Mouse (Mus musculus): ENCODE measurements at regions not wholly inside any gene's neighbourhood (a gene's known extent, or its start where the extent isn't known, plus 50 kb on each side); places are given as distances from the start of the nearest gene placed in this dataset.

DNA sequence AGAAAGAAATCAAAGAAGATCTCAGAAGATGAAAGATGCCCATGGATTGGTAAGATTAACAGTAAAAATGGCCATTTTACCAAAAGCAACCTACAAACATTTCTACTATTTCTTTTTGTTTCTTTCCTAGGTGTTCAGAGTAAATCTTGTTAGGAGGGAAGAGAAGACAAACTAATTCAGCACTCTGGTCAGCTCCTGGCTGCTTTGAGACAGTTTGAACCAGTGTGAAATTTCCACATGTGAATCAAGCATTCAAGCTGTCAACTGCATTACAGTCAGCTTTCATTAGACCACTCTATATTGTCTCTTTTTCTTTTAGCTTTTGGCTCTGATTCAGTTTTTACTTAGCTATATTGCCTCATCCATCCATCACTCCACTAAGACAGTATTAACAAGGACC is 859.2 kb downstream of the Ryr2 start:
- ATAC-seq (ENCODE audit: insufficient number of reproducible peaks, low FRiP score, low TSS enrichment, low read depth) = no peak
- Histone ChIP-seq H3K4me3 (no peak overlapping the region), H3K36me3 (no peaks in the 10 kb centered on the region), H3K27me3 (no peaks in the 10 kb centered on the region), H3K4me1 (no peaks in the 10 kb centered on the region), H3K4me2 (no peak overlapping the region), H3K27ac (no peak overlapping the region), H3K9me3 (no peaks in the 10 kb centered on the region), H3K9ac (no peak overlapping the region)

DNA sequence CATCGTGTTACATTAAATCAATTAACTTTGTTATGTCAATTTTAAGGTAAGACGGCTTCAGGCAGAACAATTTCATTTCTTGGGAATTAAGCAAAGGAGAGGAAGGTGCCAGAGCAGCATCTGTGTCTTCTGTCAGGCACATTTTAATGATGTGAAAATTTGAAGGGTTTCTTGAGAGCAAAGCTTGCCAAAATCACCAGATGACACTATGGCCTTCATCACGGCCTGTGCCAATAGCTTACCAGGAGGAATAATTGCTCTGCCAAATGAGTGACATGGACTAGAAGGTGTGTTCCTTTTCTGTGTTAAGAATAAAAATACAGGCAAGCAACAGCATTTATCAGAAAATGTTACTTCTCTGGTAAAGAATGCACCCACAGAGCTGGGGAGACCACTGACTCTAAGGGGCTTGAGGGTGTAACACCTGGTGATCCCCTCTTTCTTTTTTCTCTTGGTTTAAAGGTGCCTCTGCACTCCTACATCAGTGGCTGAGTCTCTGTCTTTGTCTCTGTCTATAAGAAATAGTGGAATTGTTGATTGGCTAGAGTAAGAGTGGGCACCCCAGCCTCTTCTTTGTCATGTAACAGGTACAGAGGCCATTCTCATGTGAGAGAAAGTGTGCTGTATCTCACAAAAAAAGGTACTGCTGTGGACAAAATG is 856.2 kb upstream of the Chrm3 start:
- no peaks in the 10 kb centered on the region for H3K4me1 ChIP-seq
- H3K36me3 ChIP-seq = no peaks in the 10 kb centered on the region
- H3K9ac ChIP-seq = no peak overlapping the region
- H3K27me3 ChIP-seq = no peaks in the 10 kb centered on the region
- WGBS = 68% methylated on average over 3 of the region's 3 CpGs
- no peak overlapping the region for H3K4me2 ChIP-seq
- no peak overlapping the region for H3K4me3 ChIP-seq
- H3K9me3 ChIP-seq = no peaks in the 10 kb centered on the region
- no peak overlapping the region for H3K27ac ChIP-seq
- no peak for ATAC-seq (ENCODE audit: insufficient number of reproducible peaks, low FRiP score, low TSS enrichment, low read depth)

DNA sequence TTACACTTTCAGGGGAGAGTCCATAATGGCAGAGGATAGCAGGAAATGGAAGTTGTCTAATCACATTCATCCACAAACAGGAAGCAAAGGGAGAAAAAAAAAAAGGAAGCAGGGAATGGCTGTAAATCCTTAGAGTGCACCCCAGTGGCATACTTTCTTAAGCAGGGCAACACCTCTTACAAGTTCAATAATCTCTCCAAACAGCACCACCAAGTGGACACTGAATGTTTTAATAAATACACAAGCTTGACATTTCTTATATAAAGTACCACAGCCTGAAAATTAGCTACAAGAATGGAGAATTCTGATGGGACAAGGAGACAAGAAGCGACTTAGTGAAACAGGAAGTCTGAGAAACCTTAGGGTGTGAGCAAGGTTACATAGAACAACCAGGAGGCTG is 849.5 kb upstream of the Chrm3 start:
- H3K27ac ChIP-seq = no peak overlapping the region
- WGBS = 89% methylated on average over 1 of the region's 1 CpGs
- no peak overlapping the region for H3K4me2 ChIP-seq
- no peaks in the 10 kb centered on the region for H3K4me1 ChIP-seq
- no peaks in the 10 kb centered on the region for H3K9me3 ChIP-seq
- H3K4me3 ChIP-seq = no peak overlapping the region
- no peak for ATAC-seq (ENCODE audit: insufficient number of reproducible peaks, low FRiP score, low TSS enrichment, low read depth)
- H3K9ac ChIP-seq = no peak overlapping the region
- no peaks in the 10 kb centered on the region for H3K36me3 ChIP-seq
- H3K27me3 ChIP-seq = no peaks in the 10 kb centered on the region

DNA sequence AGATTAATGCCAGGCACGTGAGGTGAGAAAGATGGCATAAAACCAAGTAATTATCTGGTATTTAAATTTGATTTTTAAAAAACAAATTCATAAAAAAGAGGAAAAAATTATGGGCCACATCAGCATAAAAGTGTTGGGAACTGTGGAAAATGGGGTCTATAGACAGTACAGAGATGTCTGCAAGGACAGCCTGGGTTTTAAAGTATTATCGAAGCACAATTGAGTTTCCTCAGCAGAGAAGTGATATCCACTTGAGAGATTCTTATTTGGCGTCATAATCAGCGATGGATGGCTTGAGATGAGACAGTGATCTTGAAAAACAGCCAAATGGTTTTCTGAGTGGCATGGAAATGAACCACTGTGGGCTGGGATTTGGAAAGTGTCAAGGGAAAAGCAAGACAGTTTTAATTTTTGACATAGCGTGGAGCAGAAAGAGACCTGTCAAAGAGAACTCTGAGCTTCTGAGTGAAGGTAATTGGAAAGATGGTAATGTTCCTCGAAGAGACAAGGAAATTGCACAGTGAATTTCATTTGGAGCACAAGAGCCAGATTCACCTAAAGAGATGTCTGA is 844.7 kb upstream of the Chrm3 start:
- no peak overlapping the region for H3K4me3 ChIP-seq
- H3K27me3 ChIP-seq = no peaks in the 10 kb centered on the region
- ATAC-seq (ENCODE audit: insufficient number of reproducible peaks, low FRiP score, low TSS enrichment, low read depth) = no peak
- H3K4me2 ChIP-seq = no peak overlapping the region
- no peaks in the 10 kb centered on the region for H3K36me3 ChIP-seq
- H3K4me1 ChIP-seq = no peaks in the 10 kb centered on the region
- no peak overlapping the region for H3K27ac ChIP-seq
- no peak overlapping the region for H3K9ac ChIP-seq
- 82% methylated on average over 6 of the region's 6 CpGs for WGBS
- H3K9me3 ChIP-seq = no peaks in the 10 kb centered on the region

DNA sequence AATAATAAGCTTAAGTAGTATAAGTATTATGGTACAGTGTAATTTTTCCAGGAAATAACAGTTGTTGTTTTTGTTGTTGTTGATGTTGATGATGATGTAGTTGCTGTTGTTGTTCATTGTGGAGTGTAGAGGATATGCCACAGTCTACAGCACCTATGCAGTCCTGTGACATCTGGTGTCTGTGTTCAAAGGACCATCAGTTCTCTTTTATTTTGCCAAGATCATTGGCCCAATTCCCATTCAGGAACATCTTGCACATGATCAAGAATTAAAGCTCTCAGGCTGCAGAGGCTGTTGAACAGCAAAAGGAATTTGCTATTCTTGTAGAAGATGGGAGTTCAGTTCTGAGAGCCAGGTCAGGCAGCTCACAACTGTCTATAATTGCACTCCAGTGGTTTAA is 841.3 kb upstream of the Chrm3 start:
- Histone ChIP-seq H3K9ac (no peak overlapping the region), H3K27me3 (no peaks in the 10 kb centered on the region), H3K4me3 (no peak overlapping the region), H3K4me2 (no peak overlapping the region), H3K36me3 (no peaks in the 10 kb centered on the region), H3K9me3 (no peaks in the 10 kb centered on the region), H3K27ac (no peak overlapping the region), H3K4me1 (no peaks in the 10 kb centered on the region)
- no peak for ATAC-seq (ENCODE audit: insufficient number of reproducible peaks, low FRiP score, low TSS enrichment, low read depth)

DNA sequence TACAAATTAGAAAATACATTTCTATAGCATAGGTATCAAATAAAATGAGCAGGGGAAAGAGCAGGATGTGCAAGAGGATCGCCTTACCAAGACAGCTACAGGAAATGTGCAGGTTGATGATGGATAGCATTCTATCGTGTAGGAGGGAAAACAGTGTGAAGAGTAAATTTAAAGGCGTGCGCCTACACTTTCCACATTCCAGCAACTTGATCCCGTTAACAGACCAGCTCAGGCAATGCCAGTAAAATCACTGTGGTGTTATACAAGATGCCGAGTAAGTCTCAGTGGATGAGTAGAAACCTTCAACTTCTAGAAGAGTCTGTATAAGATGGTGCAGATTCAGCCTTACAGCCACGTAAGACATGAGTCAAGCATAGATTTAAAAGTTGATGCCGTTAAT is 831.8 kb upstream of the Chrm3 start:
- Histone ChIP-seq H3K9ac (no peak overlapping the region), H3K36me3 (no peaks in the 10 kb centered on the region), H3K4me2 (no peak overlapping the region), H3K9me3 (no peaks in the 10 kb centered on the region), H3K4me3 (no peak overlapping the region), H3K27ac (no peak overlapping the region), H3K4me1 (no peaks in the 10 kb centered on the region), H3K27me3 (no peaks in the 10 kb centered on the region)
- 55% methylated on average over 8 of the region's 8 CpGs for WGBS
- ATAC-seq (ENCODE audit: insufficient number of reproducible peaks, low FRiP score, low TSS enrichment, low read depth) = no peak

DNA sequence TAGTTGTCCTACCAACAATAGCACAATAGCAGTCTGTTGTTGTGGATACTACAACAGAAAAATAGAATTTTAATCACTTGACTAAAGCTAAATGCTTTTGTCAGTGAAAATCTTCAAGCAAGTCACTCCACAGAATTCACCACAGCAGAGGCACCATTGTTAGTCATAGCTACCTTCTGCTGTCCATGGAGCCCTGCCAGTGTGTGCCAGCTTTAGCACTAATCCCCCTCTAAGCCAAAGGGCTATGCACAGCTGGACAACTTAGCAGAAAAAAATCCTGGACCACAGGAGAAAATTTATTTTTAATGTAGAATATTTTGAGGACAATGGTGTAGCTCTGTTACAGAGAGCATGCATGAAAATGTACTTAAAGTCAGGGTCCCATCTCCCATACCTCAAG is 820.5 kb upstream of the Chrm3 start:
- H3K4me1 ChIP-seq = no peaks in the 10 kb centered on the region
- H3K27me3 ChIP-seq = no peaks in the 10 kb centered on the region
- H3K9me3 ChIP-seq = no peaks in the 10 kb centered on the region
- no peak overlapping the region for H3K9ac ChIP-seq
- no peak overlapping the region for H3K4me3 ChIP-seq
- H3K36me3 ChIP-seq = no peaks in the 10 kb centered on the region
- no peak overlapping the region for H3K4me2 ChIP-seq
- ATAC-seq (ENCODE audit: insufficient number of reproducible peaks, low FRiP score, low TSS enrichment, low read depth) = no peak
- H3K27ac ChIP-seq = no peak overlapping the region

DNA sequence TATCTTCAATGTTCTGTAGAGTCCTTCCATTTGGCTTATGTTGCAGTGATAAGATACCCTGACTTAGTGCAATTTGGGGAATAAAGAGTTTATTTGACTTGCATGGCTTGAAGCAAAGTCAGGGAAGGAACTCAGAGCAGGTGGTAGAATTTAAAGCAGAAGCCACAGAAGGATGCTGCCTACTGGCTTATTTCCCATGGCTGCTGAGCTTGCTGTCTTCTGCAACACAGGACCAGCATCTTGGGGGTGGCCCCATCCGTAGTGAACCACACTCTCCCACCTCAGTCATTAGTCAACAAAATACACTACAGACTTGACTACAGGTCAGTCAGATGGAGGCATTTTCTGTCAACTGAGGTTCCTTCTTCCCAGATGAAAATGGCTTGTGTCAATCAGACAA is 819.7 kb upstream of the Chrm3 start:
- 83% methylated on average over 1 of the region's 1 CpGs for WGBS
- Histone ChIP-seq H3K27me3 (no peaks in the 10 kb centered on the region), H3K9me3 (no peaks in the 10 kb centered on the region), H3K27ac (no peak overlapping the region), H3K9ac (no peak overlapping the region), H3K4me1 (no peaks in the 10 kb centered on the region), H3K36me3 (no peaks in the 10 kb centered on the region), H3K4me3 (no peak overlapping the region), H3K4me2 (no peak overlapping the region)
- ATAC-seq (ENCODE audit: insufficient number of reproducible peaks, low FRiP score, low TSS enrichment, low read depth) = no peak

DNA sequence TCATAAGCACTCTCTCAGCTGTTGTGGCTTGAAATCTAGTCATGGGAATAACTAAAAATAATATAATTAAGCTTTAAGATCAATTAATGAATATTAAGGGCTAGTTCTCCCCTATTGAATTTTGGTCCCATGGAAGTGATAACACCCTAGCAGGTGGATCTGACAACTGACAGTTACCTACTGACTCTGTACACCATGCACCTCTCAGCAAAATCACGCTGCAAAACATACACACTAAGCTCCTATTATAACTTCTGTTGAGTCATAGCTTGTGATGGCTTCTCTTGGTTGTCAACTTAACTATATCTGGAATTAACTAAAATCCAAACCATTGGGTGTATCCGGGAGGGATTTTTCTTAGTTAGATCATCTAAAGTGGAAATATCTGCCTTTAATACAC is 817.9 kb upstream of the Chrm3 start:
- 90% methylated on average over 2 of the region's 2 CpGs for WGBS
- no peak overlapping the region for H3K9ac ChIP-seq
- H3K27ac ChIP-seq = no peak overlapping the region
- no peak overlapping the region for H3K4me3 ChIP-seq
- H3K36me3 ChIP-seq = no peaks in the 10 kb centered on the region
- H3K9me3 ChIP-seq = no peaks in the 10 kb centered on the region
- no peaks in the 10 kb centered on the region for H3K4me1 ChIP-seq
- no peaks in the 10 kb centered on the region for H3K27me3 ChIP-seq
- H3K4me2 ChIP-seq = no peak overlapping the region
- ATAC-seq (ENCODE audit: insufficient number of reproducible peaks, low FRiP score, low TSS enrichment, low read depth) = no peak

DNA sequence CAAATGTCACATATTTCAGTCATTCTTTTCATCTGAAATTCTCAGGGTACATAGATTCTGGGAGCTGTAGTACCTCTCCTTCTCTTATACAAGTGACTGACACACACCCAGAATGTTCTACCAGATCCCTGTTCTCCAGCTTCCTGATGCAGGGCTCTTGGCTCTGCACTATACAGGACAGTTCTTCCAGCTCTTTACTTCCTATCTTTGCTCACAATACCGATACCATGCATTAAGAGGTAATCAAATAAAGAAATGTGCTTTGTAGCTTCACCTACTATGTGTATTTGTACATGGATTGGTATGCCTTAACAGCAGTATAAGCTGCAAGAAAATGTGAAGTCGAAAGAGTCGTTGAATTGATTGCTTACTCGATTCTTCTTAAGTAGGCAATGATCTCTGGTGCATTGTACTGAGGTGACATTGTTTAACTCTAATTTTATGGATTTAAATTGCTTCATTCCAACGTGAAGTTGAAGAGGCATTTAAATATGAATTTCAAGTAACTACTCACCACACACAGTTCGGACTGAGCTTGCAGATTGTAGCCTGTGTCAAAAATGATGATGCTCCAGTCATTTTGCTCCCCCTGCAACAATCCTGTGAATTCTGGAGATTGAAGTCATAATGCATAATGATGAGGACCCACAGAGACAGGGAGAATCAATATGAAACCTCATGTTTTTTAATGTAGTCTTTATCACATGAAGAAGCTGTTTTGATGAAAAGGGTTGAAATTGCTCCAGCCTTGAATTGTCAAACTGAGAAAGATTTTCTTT is 817.2 kb upstream of the Chrm3 start:
- Histone ChIP-seq H3K9me3 (no peaks in the 10 kb centered on the region), H3K4me3 (no peak overlapping the region), H3K27ac (no peak overlapping the region), H3K4me2 (no peak overlapping the region), H3K4me1 (no peaks in the 10 kb centered on the region), H3K36me3 (no peaks in the 10 kb centered on the region), H3K9ac (no peak overlapping the region), H3K27me3 (no peaks in the 10 kb centered on the region)
- ATAC-seq (ENCODE audit: insufficient number of reproducible peaks, low FRiP score, low TSS enrichment, low read depth) = no peak
- WGBS = 79% methylated on average over 6 of the region's 6 CpGs

DNA sequence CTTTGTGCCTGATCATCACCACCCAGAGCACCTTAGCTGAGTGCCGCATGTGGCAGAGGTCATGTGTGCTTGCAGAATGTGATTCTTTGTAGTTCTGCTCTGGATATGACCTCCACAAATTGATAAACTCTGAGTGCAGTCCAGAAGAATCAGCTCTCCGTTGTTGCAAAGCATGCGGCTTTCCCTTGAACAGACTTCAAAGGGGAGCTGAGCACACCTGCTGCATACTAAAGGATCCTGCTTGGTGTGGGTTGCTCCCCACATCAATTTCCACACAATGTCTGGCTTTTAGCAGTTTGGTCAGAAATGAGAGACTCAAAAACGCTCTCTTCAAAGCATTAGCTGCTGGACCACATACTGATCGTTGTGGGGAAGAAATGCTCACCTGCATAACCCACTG is 806.5 kb upstream of the Chrm3 start:
- Histone ChIP-seq H3K27me3 (no peaks in the 10 kb centered on the region), H3K27ac (no peak overlapping the region), H3K4me1 (no peaks in the 10 kb centered on the region), H3K4me3 (no peak overlapping the region), H3K9ac (no peak overlapping the region), H3K4me2 (no peak overlapping the region), H3K36me3 (no peaks in the 10 kb centered on the region), H3K9me3 (no peaks in the 10 kb centered on the region)
- ATAC-seq (ENCODE audit: insufficient number of reproducible peaks, low FRiP score, low TSS enrichment, low read depth) = no peak
- 57% methylated on average over 5 of the region's 5 CpGs for WGBS

DNA sequence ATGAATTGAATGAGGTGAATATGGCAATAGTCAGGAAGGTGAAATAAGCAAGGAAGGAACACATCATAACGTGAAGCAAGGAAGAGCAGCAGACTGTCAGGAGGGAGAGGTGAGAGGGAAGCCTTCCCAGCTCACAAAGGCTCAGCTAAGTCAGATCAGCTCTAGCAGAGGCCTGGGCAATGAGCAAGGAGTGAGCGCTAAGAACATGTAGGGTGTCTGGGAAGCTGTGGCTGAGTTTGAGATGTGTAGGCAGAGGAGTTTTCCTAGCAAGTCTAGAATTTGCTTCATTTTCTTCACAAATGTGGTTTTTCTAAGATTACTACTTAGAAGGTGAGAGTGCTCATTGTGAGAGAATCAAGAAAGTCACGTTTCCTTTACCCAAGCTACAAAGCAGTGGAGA is 803.5 kb upstream of the Chrm3 start:
- Histone ChIP-seq H3K27me3 (no peaks in the 10 kb centered on the region), H3K27ac (no peak overlapping the region), H3K4me2 (no peak overlapping the region), H3K9me3 (no peaks in the 10 kb centered on the region), H3K36me3 (no peaks in the 10 kb centered on the region), H3K4me3 (no peak overlapping the region), H3K4me1 (no peaks in the 10 kb centered on the region), H3K9ac (no peak overlapping the region)
- 68% methylated on average over 3 of the region's 3 CpGs for WGBS
- ATAC-seq (ENCODE audit: insufficient number of reproducible peaks, low FRiP score, low TSS enrichment, low read depth) = no peak
